Mouse (Mus musculus): ENCODE data around the gene Eif4e1b.
A peak's percentile ranks its signal among the peaks of the same experiment; 100 is the strongest.

The Eif4e1b gene

GRCm38 (mm10) chr13:54783698-54784097, at the start of gene Eif4e1b:
Gene Eif4e1b, plus strand, starts transcription at chr13:54783998.
- DNase-seq (ENCODE audit: low spot score): no peak

DNA sequence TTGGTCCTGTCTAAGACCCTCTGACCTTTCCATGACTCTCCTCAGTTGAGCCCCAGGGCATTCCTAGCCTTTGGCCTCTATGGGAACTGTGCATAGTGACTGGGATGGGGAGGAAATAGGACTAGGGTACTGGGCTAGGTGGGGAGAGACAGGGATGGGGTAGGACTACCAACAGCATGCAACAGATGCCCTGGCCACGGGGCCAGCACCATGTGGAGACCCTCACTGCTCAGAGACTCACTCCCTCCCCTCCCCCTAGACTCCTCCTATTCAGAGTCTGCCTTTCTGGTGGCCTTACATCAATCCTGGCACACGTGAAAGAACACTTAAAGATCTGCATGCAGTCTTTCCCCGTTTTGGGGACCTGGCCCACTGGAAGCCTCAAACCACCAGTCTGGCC, 46.9 kb upstream of the Eif4e1b start:
- no peak for DNase-seq (ENCODE audit: low spot score)

DNA sequence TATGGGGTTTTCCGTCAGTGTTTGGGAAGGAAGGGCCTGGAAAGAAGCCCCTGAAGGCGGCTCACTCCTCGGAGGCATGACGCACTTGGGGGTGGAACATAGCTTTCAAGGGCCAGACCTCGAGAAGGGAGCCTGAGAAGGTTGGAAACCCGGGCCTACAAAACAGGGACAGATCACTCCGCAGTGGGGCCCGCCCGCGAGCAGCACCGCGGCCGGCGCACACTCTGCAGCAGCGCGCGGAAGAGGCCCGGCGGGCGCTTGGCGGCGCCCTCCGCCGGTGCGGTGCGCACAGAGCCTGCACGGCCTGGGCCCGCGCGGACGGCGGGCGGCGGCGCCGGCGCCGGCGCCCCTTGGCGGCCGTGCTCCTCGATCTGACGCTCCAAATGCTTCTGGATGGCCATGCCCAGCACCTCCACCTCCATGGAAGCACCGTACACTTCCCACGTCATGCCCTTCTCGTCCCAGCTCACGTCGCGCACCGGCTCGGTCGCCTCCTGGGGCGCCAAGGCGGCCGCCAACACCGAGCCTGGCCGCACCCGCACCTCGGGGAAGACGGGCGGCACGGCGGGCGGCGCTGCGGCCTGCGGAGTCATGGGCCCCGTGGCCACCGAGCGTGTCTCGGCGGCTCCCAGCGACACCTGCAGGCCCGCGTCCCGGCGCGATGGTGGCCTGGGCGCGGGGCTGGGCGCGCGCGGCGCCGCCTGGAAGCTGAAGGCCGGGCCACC, 46.1 kb upstream of the Eif4e1b start:
- DNase-seq (ENCODE audit: low spot score): peak; percentile 47

GRCm38 (mm10) chr13:54738213-54738601, 45.6 kb upstream of the Eif4e1b start:
- DNase-seq (ENCODE audit: low spot score): no peak

DNA sequence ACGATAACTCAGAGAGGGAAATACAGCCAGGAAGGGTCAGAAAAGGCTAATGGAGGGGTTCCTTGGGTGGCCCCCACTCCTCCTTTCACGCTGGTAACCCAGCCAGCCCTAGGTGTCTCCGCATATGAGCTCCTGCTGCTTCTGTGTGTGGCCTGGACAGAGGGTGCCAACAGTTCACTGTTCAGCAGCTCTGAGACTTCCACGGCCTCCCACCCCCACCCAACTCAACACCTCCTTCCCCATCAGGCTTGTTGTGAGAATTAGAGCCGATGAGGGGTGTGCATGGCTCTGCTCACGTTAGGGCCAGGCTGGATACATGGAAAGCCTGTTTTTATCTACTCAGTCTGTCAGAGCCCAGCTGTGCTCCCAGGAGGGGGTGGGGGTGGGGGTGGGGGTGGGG, 37.7 kb upstream of the Eif4e1b start:
- no peak for DNase-seq (ENCODE audit: low spot score)

DNA sequence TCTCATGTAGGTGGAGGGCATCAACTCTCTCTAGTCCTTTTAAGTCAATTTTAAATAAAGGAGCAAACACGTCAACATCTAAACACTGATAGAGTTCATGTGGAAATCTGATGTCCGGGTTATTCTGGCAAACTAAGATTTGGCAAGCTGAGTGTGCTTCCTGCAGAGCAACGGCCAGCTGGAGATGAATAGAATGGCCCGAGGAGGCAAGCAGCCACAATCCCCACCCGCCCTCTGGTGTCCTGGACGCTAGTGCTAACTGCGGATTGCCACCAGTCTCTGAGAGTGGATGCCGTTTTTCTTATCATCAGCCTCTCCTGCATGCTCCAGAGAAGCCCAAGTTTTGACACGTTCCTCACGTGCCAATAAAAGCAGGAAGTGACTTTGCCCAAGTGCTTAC, 36.9 kb upstream of the Eif4e1b start:
- no peak for DNase-seq (ENCODE audit: low spot score)

DNA sequence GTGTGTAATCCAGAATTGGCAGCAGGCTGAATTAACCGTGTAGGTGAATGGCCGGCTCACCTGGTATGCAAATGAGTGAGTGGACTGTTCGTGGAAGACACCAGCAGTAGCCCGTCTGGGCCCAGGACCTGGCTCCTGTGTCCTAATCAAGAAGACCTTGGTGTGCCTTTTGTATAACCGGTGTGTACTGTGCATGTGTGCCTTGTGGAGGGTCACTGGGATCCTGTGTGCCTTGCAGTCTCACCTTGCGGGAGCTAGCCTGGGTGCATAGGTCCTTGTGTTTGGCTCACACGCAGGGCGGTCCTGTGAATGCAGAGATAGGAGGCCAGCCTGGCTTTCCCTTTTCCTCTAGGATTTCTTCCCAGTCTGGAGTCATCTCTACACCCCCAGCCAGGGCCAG, 35.6 kb upstream of the Eif4e1b start:
- no peak for DNase-seq (ENCODE audit: low spot score)

- DNase-seq (ENCODE audit: low spot score): no peak
These were observed 35.1 kb upstream of the Eif4e1b start for GRCm38 (mm10) chr13:54748721-54749060.

DNA sequence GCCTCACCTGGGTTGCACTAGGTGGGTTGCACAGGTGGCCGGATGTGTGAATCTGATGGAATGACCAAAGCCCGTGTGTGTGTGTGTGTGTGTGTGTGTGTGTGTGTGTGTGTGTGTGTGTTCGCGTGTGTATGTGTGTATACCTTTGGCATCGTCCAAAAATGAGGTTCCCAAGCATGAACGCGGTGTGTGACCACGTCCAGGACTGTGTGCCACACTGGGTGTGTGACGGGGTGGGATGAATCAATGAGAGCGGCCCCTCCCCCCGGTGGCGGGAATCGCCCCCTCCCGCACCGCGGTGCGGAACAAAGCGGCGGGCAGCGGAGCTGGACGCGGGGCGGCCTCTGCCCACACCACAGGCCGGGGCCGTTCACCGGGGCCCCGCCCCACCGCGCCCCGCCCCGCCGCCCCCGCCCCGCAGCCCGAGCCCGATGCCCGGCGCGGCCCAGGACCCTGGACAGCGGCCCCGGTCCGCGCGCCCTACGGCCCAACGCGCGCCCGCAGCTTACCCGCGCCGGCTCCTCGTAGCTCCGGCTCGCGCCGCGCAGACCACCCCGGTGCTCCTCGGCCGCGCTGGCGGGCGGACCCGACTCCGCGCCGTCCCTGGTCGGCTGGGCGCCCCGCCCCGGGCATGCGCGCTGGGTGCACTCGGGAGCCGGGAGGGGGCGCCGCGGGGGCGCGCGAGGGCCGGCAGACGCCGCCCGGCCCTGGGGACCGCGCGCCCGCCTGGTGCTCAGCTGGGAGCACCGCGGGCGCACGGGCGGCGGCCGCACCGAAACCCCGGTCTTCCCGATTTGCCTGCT, 34.5 kb upstream of the Eif4e1b start:
- DNase-seq (ENCODE audit: low spot score): peak; percentile 67

- DNase-seq (ENCODE audit: low spot score): peak; percentile 8
These were observed 33.9 kb upstream of the Eif4e1b start, which contains the start of gene Gprin1 for GRCm38 (mm10) chr13:54749864-54750411. Gene Gprin1, minus strand, starts transcription at chr13:54749874.

DNA sequence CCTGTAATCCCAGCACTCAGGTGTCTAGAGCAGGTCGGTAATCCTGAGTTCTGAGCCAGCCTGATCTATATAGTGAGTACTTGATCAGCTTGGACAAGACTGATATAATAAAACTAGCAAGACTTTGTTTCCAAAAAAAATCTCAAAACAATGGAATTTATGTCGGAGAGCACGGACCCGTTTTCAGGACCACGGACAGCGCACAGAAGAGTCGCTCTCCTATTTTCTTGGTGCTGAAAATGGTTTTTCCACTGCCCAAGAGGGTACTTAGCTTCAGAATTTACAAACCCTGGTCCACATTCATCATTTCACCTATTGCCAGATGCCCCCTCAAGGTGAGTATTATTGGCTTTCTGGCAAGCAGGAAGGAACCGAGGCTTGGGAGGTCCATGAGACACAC, 33.1 kb upstream of the Eif4e1b start:
- peak; percentile 66 for DNase-seq (ENCODE audit: low spot score)

DNA sequence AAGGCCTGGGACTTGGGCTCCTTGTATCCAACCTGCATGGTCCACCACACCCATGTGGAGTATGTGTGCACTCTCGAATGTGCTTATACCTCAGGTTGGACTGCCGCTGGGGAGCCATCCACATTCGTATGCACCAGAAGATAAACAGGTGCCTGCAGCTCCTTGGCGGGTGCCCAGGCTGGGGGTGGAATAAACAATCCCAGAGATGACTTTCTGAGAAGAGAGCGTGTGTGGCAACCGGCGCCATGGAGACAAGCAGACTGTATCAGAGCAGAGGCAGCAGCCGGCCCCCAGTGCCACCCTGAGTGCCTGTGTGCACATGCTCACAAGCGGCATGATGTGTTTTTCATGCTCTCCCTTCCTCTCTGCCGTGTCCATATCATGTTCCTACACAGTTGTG, 31.1 kb upstream of the Eif4e1b start:
- no peak for DNase-seq (ENCODE audit: low spot score)

DNA sequence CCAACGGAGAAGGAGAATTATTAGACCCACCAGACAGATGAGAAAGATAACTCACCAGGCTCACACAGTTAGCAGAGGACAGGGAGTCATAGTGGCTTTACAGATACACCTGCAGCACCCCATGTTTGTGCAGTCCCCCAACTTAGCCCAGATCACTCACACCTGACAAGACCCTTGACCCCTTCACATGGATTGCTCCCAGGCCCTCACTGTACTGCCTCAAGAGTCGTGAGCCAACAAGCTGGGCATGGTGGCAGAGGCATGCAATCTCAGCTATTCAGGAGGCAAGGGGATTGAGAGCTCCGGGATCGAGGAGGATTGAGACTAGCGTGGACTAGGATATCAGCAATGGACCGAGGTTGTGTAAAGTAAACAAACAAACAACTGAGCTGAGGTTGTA, 30.1 kb upstream of the Eif4e1b start:
- no peak for DNase-seq (ENCODE audit: low spot score)

DNA sequence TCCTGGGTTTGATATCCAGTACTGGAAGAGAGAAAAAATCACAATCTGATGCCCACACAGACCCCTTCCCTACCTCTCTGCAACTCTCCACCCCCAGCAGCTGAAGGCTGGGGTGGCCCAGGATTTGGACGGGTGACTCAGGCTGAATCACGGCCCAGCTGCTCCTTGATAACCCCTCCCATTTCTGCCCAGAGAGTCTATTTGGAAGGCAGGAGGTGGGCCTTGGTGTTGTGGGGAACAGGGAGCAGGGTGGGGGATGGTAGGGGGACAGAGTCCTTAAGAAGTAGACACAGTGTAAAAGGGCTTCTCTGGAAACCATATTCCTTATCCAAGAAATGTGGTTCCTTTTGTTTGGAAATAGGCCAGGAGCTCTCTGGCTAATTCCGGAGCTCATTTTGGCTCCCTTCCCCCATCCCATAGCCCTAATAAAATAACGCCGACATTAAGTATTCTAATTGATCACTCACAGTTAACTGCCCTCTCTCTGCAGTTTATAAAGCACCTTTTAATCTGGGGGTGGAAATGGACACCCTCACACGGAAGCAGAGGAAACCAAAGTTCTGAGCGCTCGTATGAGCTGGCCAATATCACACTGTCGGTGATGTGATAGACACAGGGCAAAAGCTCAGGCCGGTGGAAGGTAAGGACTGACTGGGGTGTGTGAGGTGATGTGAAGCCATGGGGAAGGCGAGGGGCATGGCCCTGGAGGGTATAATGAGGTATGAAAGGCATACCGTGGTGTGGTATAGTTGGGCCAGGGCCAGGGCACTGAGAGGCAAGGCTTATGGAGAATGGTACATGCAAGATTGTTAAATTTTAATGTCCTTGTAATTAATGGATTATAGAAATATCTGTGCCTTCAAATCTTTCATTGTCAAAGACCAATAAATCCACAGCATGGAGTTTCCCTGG, 29.4 kb upstream of the Eif4e1b start:
- DNase-seq (ENCODE audit: low spot score): no peak

DNA sequence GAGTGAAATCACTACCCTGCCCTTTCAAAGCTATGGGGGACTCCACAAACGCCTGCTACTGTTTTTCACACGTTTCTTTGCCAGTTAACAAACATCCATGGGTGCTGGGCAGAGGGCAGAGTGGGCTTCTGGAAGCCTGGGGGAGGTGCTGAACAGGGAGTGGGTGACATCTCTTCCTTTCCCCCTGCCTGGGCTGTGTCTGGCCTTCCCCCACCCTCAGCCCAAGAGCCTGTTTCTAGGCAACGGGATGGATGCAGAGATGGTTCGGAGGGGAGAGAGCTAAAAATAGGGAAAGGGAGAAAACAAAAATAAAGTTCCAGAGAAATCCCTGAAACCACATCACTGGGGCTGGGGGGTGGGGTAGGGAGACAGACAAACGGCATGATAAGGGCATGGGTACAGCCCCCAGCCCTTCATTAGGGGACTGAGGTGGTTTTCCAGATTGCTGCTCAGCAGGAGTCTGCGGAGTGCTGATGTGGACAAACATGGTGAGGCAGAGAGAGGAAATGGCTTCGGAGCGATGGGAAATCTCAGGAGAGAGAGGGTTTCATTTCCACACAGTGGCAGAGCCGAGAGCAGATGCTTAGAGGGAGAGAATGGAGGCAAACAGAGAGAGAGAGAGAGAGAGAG, 28.5 kb upstream of the Eif4e1b start:
- DNase-seq (ENCODE audit: low spot score): no peak

- DNase-seq (ENCODE audit: low spot score): no peak
These were observed 27.6 kb upstream of the Eif4e1b start for GRCm38 (mm10) chr13:54756156-54756712.

DNA sequence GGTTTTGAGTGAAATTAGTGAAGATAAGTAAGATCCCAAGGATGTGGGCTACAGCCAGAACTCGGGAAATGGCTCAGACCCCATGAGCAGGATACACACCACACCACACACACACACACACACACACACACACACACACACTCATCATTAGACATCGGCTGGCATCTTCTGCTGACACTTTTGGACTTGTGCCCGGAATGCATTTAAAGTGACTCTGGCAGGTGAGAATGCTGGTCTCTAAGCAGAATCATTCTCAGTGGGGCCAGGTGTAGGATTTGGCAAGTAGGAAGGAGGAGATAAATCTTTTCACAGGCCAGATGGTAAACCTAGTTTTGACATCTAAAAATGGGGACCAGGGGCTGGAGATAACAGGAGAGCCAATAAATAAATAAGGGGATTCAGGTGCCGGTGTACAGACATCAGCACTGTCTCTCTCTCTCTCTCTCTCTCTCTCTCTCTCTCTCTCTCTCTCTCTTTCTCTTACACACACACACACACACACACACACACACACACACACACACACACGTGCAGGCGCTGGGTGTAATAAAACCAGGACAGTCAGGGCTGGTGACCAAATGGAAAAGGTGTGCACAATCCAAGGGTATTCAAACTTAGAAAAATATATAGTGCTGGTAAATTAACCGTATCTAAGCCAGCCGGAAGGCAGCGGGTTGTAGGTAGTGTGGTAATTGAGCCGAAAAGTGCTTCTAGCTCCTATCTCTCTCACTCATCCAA, 26.5 kb upstream of the Eif4e1b start:
- no peak for DNase-seq (ENCODE audit: low spot score)

- DNase-seq (ENCODE audit: low spot score): peak; percentile 98
These were observed 25.6 kb upstream of the Eif4e1b start for GRCm38 (mm10) chr13:54758045-54758755.

- DNase-seq (ENCODE audit: low spot score): peak; percentile 16
These were observed 24.9 kb upstream of the Eif4e1b start for GRCm38 (mm10) chr13:54758756-54759470.
